Mouse (Mus musculus): ENCODE data around the gene H13. TPM values are rescaled to one million over a fixed set of nuclear protein-coding genes. Genes with fewer than 3 reads are reported as not detected.
"Not testable (repeated sequence)": the region's sequence is repeated elsewhere in the genome, so short reads cannot be mapped to it uniquely, and the experiment has no call there.

The H13 gene
- total RNA-seq, 4 experiments from 2014 or later = 34.4 to 36.3 (median 35.1) TPM

- DNase-seq (ENCODE audit: low spot score) = no peak
Observed at GRCm38 (mm10) chr2:152661163-152661562, 8.1 kb upstream of the H13 start.

DNA sequence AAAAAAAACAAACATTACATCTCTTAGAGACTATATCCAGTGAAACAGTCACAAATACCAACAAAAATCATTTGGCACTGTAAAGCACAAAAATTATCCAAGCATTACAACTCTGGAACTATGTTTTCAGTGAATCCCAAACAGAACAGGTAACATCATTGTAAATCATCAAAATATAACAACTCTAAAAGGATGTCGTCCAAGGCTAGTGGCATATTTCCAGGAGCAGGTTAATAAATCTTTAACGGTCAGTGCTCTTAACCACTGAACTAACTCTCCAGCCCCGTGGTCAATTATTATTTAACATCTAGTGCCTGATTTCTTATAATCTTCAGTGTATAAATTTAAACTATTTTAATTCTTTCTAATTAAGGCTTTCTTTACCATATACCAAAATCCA, 3.1 kb upstream of the H13 start:
- not testable (repeated sequence) for DNase-seq (ENCODE audit: low spot score)

- no peak for DNase-seq (ENCODE audit: low spot score)
Observed at GRCm38 (mm10) chr2:152669639-152670484, 601 bp downstream of the H13 start.

- no peak for DNase-seq (ENCODE audit: low spot score)
Observed at GRCm38 (mm10) chr2:152670983-152671641, 1.9 kb downstream of the H13 start.

DNA sequence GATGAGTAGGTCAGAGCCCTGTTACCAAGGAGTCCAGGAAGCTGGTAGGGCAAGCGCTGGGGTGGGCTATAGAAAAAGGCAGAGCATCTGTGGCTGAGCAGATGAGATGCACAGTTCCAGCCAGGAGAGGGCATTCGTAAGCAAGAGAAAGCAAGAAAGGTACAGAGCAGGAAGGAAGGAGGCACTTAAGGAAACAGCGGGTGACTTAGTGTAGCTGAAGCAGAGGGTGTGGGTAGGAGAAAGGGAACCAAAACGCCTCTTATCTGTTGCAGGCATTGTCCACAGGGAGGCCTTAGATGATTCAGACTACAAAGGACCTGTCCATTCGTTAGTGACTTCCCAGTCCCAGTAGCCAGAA, 2.4 kb downstream of the H13 start:
- no peak for DNase-seq (ENCODE audit: low spot score)

DNA sequence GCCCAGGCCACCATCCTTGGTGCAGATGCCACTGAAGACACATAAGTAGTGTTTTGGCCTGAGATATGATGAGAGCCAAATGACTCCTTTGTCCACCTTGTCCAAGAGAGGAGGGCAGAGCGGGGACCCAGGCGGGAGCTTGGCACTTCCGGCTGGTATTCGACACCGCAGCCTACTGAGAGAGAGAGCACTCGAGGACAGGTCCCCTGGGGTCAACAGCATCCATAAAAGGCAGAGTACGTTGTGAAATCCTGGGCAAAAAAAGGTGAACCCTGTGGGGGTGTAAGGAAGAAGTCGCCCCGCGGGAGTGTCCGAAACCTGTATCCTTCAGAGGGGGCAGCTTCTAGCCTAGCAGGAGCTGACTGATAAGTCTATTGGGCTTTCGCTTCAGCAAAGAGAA, 2.9 kb downstream of the H13 start:
- DNase-seq (ENCODE audit: low spot score) = no peak

DNA sequence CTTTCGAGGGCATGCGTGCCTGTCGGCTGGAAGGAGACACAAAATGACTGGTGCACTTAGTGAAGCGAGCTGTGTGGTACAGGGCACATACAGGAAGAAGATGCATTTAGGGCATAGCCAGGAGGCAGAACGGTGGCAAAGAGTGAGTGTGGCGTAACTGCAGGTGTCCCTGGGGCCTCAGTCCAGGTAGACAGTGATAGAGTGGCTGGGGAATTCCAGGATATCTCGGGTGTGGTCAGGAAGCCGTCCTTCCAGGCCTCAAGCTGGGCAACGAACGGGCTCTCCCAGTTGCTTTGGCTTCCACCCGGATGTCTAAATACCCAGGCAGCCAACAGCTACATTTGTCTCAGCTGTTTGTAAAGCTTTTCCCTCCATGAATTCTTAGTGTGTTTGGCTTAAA, 4.9 kb downstream of the H13 start:
- DNase-seq (ENCODE audit: low spot score) = no peak

DNA sequence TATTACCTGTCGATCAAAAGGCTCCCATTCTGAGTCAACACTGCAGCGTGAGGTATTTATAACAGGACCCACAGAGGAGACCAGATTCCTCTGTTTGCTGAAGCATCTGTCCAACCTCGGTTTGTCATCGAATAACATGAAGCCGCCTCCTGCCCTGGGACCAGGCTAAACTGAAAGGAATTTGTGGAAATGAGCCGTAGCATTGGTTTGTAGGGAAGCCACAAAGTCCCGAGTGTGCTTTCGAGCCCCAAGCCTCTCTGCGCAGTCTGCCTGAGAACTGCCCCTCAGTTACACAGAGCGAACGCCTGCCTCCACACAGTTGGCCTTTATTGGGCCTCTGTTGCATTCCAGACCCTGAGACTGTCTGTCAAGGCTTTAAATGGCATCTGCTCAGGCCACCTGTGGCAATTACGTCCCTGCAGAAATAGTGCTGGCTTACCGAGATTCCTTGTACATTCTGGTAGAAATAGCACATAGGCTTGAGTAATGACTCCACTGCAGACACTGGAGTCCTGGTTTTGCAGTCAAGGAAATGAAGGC, 6.1 kb downstream of the H13 start:
- DNase-seq (ENCODE audit: low spot score) = no peak

DNA sequence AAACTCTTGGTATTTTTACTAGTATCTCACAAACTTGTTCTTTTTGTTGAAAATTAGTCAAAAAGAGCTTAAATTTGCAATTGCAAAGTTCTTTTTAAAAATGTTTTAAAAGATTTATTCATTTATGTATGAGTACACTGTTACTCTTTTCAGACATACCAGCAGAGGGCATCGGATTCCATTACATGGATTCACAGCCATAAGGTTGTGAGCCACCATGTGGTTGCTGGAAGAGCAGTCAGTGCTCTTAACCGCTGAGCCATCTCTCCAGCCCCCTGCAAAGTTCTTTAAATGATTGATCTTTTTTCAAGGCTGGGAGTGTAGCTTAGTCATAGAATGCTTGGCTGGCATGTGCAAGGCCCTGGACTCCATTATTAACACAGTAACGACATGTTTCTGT, 9.0 kb downstream of the H13 start:
- no peak for DNase-seq (ENCODE audit: low spot score)

DNA sequence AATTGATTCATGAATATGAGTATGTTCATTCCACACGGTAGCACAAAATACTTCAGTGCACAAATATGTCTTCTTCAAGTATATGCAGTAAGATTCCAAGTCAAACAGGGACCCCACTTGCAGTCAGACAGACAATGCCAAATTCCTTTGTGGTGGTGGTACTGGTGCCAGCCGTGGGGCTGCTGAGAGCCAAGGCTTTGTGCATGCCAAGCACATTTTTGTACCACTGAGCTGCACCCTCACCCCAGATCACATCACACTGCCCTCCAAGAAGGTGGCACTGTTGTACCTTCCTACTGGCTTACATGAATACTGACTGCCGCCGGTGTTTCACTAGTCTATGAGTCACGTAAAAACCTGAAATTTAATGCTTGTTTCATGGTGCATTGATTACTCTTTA, 9.7 kb downstream of the H13 start:
- DNase-seq (ENCODE audit: low spot score) = no peak

GRCm38 (mm10) chr2:152679701-152680355, 10.6 kb downstream of the H13 start:
- no peak for DNase-seq (ENCODE audit: low spot score)

- DNase-seq (ENCODE audit: low spot score) = no peak
Observed at GRCm38 (mm10) chr2:152683086-152683485, 13.8 kb downstream of the H13 start.

- no peak for DNase-seq (ENCODE audit: low spot score)
Observed at GRCm38 (mm10) chr2:152686399-152686798, 17.1 kb downstream of the H13 start.

DNA sequence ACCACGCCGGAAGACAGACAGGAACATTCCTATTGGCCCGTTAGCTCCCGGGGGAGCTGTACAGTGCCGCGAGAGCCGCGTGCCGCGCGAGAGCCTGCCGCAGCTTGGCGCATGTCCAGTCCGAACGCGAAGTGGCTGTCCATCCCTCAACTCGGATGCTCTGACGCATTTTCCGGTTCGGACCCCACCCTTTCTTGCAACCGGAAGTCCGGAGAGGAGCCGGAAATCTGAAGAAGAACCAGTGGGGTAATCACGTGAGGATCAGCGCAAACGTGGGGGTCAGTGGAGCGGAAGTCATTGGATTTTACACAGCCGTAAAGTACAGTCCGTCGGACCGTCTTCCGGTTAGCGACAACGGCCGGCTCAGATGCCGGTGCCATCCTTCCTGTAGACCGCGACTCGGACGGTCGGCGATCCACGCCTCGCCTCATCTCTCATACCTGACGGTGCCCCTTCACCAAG, 17.6 kb downstream of the H13 start, which contains the start of gene Mcts2:
Gene Mcts2, plus strand, starts transcription at position 230 of the 462 bp plus-strand sequence.
- DNase-seq (ENCODE audit: low spot score) = peak; percentile 90

GRCm38 (mm10) chr2:152691564-152692217, 22.4 kb downstream of the H13 start:
- DNase-seq (ENCODE audit: low spot score) = no peak

- DNase-seq (ENCODE audit: low spot score) = peak; percentile 66
Observed at GRCm38 (mm10) chr2:152693233-152693632, 24.0 kb downstream of the H13 start.

DNA sequence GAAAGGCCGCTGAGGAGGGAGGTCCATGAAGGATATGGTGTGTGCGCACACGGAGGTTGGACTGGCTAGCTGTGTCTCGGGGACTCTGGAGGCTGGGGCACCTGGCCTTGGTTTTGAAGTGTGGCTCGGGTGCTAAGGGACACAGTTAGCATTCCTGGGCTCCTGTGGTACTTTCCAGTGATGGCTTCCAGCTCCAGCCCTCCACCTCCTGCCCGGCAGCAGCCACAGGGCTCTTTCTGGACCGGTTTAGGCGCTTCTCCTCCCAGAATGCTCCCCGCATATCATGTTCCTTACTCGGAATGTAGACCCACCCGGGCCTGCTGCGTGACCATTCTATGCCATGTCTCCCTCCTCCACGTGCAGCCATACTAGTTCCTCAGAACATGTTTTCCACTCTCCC, 24.5 kb downstream of the H13 start:
- no peak for DNase-seq (ENCODE audit: low spot score)

GRCm38 (mm10) chr2:152694708-152695107, 25.4 kb downstream of the H13 start:
- no peak for DNase-seq (ENCODE audit: low spot score)

- no peak for DNase-seq (ENCODE audit: low spot score)
Observed at GRCm38 (mm10) chr2:152696016-152696415, 26.8 kb downstream of the H13 start.

DNA sequence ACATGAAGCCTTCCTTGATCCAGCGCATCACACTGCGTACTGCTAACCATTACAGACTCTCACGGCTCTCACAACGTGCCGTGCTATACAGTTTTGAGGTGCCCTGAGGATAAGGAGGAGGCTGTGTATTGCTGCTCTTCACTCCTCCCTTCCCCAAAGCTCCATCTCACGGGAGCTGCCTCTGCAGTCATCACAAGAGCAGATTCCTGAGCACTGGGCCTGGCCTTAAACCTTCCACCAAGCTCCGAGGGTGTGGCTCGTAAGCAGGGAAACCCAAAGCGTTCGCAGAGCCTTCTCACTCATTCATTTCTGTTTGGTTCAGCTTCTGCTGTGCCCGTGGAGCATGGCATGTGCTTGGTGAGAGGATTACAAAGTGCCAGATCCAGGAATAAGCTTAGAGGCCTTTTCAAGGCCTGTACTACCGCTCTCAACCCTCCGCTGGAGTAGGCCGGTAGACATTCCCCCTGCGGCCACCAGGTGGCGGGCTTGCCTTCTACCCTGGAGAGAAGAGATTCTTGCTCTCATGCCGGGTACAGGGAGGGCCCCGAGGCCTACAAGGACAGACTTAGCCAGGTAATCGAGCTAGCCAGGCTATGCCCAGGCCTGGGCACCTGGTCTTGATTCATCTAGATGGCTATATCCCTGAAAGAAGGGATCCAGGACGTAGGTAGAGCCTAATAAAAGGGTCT, 27.4 kb downstream of the H13 start:
- DNase-seq (ENCODE audit: low spot score) = peak; percentile 92

- no peak for DNase-seq (ENCODE audit: low spot score)
Observed at GRCm38 (mm10) chr2:152700138-152700537, 30.9 kb downstream of the H13 start.
